Mouse (Mus musculus): ENCODE measurements around the gene Etv6. TPM values are rescaled to one million over a fixed set of nuclear protein-coding genes. Genes with fewer than 3 reads are reported as not detected.

Etv6 gene
- polyA plus RNA-seq, 1 experiment = 10.5 TPM

- Histone ChIP-seq H3K4me1 (ENCODE audit: control insufficient read depth, insufficient read depth, insufficient read length, low read length) (no peaks in the 10 kb centered on the region), H3K4me3 (ENCODE audit: insufficient read depth, low read depth, low read length) (no peak overlapping the region), H3K27ac (replicated peaks; ENCODE audit: low read depth, low read length) (no peak overlapping the region)
Observed at GRCm38 (mm10) chr6:134297884-134298619, 262.6 kb downstream of the Etv6 start.

- Histone ChIP-seq H3K27ac (replicated peaks; ENCODE audit: low read depth, low read length) (no peak overlapping the region), H3K4me1 (ENCODE audit: control insufficient read depth, insufficient read depth, insufficient read length, low read length) (no peaks in the 10 kb centered on the region), H3K4me3 (ENCODE audit: insufficient read depth, low read depth, low read length) (no peak overlapping the region)
Observed at GRCm38 (mm10) chr6:134301951-134302350, 266.5 kb downstream of the Etv6 start.

- H3K4me1 ChIP-seq (ENCODE audit: control insufficient read depth, insufficient read depth, insufficient read length, low read length) = no peaks in the 10 kb centered on the region
- no peak overlapping the region for H3K27ac ChIP-seq (replicated peaks; ENCODE audit: low read depth, low read length)
- H3K4me3 ChIP-seq (ENCODE audit: insufficient read depth, low read depth, low read length) = no peak overlapping the region
Observed at GRCm38 (mm10) chr6:134311346-134311745, 275.8 kb downstream of the Etv6 start.

- no peak overlapping the region for H3K27ac ChIP-seq (replicated peaks; ENCODE audit: low read depth, low read length)
- H3K4me1 ChIP-seq (ENCODE audit: control insufficient read depth, insufficient read depth, insufficient read length, low read length) = no peaks in the 10 kb centered on the region
- H3K4me3 ChIP-seq (ENCODE audit: insufficient read depth, low read depth, low read length) = no peak overlapping the region
Observed at GRCm38 (mm10) chr6:134312571-134312970, 277.1 kb downstream of the Etv6 start.

GRCm38 (mm10) chr6:134317371-134317770 lies 281.9 kb downstream of the Etv6 start:
- H3K4me1 ChIP-seq (ENCODE audit: control insufficient read depth, insufficient read depth, insufficient read length, low read length) = no peaks in the 10 kb centered on the region
- no peak overlapping the region for H3K27ac ChIP-seq (replicated peaks; ENCODE audit: low read depth, low read length)
- H3K4me3 ChIP-seq (ENCODE audit: insufficient read depth, low read depth, low read length) = no peak overlapping the region

Other genes with a start within 250 kb of the Etv6 start
- not detected in 2 replicates for gene Kap, start 181.9 kb upstream of the Etv6 start, polyA plus RNA-seq (2012; ENCODE audit: insufficient read depth, insufficient read length, missing spikeins)

Measured in brown adipose tissue, adult 24 weeks (tissue).